ENCODE assay signal across 8 mouse cellular contexts in genomic region chr15:102245461-102245881, GRCm38 (mm10). TPM values are rescaled to one million over a fixed set of nuclear protein-coding genes. Genes with fewer than 3 reads are reported as not detected.
DNase-seq lines count a peak whose midpoint lies in the region; ATAC-seq and TF ChIP-seq lines count a peak whose summit lies in the region.

No protein-coding gene starts in this region.

- peak overlapping the region; percentile 85 for H3K4me3 ChIP-seq in bone marrow, adult 2 months (replicated peaks; ENCODE audit: control insufficient read depth, low read depth, low read length)
- H3K4me3 ChIP-seq in hindbrain, embryonic 13.5 days = peak overlapping the region; percentile 53

- H3K36me3 ChIP-seq in hindbrain, embryonic 13.5 days = no peaks in the 10 kb centered on the region

- WGBS in bone marrow, adult 2 months = 20% methylated on average over 14 of the region's 14 CpGs
- WGBS in hindbrain, embryonic 13.5 days = 4% methylated on average over 14 of the region's 14 CpGs

- TF ChIP-seq CTCF in bone marrow, adult 2 months (IDR thresholded peaks at IDR 0.05; ENCODE audit: control insufficient read depth, insufficient read depth, low read length) = no peak

- H3K4me1 ChIP-seq in bone marrow, adult 2 months (ENCODE audit: control insufficient read depth, insufficient read depth, low read length) = peaks cover 1% of the 10 kb centered on the region; the same call in 1 of the 2 replicates
- peaks cover 59% of the 10 kb centered on the region for H3K4me1 ChIP-seq in hindbrain, embryonic 13.5 days (replicated peaks)

- no peak for TF ChIP-seq POLR2A in bone marrow, adult 2 months (IDR thresholded peaks at IDR 0.05; ENCODE audit: borderline replicate concordance, control insufficient read depth, low read depth, low read length)

- no peaks in the 10 kb centered on the region for H3K9me3 ChIP-seq in hindbrain, embryonic 13.5 days

- H3K4me2 ChIP-seq in hindbrain, embryonic 13.5 days = peak overlapping the region; percentile 95

- no peak for ATAC-seq in hindbrain, embryonic 13.5 days (ENCODE audit: low FRiP score)

- DNase-seq in kidney, adult 18-20 months = peak; percentile 25
- DNase-seq in kidney, postnatal 36 days = no peak
- DNase-seq in lung, postnatal 10 days = peak; percentile 52
- no peak for DNase-seq in left cerebral cortex, adult 9 months (ENCODE audit: low spot score in 2 of 2)
- DNase-seq in left cerebral cortex, postnatal 14 days (ENCODE audit: low spot score in 2 of 2) = no peak
- no peak for DNase-seq in thymus, postnatal 14 days

- H3K27ac ChIP-seq in bone marrow, adult 2 months (ENCODE audit: control insufficient read depth, insufficient read depth, low read depth, low read length, poor library complexity) = peak overlapping the region; percentile 81
- 0 out of 2 replicates have a peak overlapping the region, but pooled peaks have one; percentile 77 for H3K27ac ChIP-seq in hindbrain, embryonic 13.5 days

- peak overlapping the region; percentile 75 for H3K9ac ChIP-seq in hindbrain, embryonic 13.5 days

- intact Hi-C loops in left cerebral cortex, postnatal 14 days (cut with DNase I) = no loop called here

- peaks cover 90% of the 10 kb centered on the region for H3K27me3 ChIP-seq in hindbrain, embryonic 13.5 days

RNA-seq across cellular contexts. Expression of gene Rarg, which starts 11.8 kb away (rescaled TPM):
- polyA plus RNA-seq in bone marrow, adult 2 months (2011; ENCODE audit: insufficient read depth, insufficient read length, low replicate concordance, missing spikeins) = 17.1 and 36.3 TPM in 2 replicates
- polyA plus RNA-seq in hindbrain, embryonic 13.5 days (2015; fragmentation: Nextera tagmentation; extraction: Ambion mirVana) = 5.7 and 7.1 TPM in 2 replicates
- total RNA-seq in left cerebral cortex, postnatal 14 days (2021) = 1 to 10 TPM; 8.3 to 9.4 TPM

RNA-seq across cellular contexts. Expression of gene Itgb7, which starts 13.7 kb away (rescaled TPM):
- polyA plus RNA-seq in bone marrow, adult 2 months (2011; ENCODE audit: insufficient read depth, insufficient read length, low replicate concordance, missing spikeins) = 39.1 and 140 TPM in 2 replicates
- 0.45 and 1.5 TPM in 2 replicates for polyA plus RNA-seq in hindbrain, embryonic 13.5 days (2015; fragmentation: Nextera tagmentation; extraction: Ambion mirVana)
- 1 to 10 TPM in 1 of 2 experiments, under 1 TPM in 1; 0.99 to 1.2 TPM for total RNA-seq in left cerebral cortex, postnatal 14 days (2021)

RNA-seq across cellular contexts. Expression of gene Gm9918, which starts 24.9 kb away (rescaled TPM):
- not detected in 2 replicates for polyA plus RNA-seq in bone marrow, adult 2 months (2011; ENCODE audit: insufficient read depth, insufficient read length, low replicate concordance, missing spikeins)
- 0.14 and 0.22 TPM in 2 replicates for polyA plus RNA-seq in hindbrain, embryonic 13.5 days (2015; fragmentation: Nextera tagmentation; extraction: Ambion mirVana)
- not detected for total RNA-seq in left cerebral cortex, postnatal 14 days (2021)

RNA-seq across cellular contexts. Expression of gene Mfsd5, which starts 33.8 kb away (rescaled TPM):
- 10.5 and 13.5 TPM in 2 replicates for polyA plus RNA-seq in bone marrow, adult 2 months (2011; ENCODE audit: insufficient read depth, insufficient read length, low replicate concordance, missing spikeins)
- polyA plus RNA-seq in hindbrain, embryonic 13.5 days (2015; fragmentation: Nextera tagmentation; extraction: Ambion mirVana) = 54.7 TPM in 2 replicates
- total RNA-seq in left cerebral cortex, postnatal 14 days (2021) = 10 to 100 TPM; 36.8 to 40.6 TPM

RNA-seq across cellular contexts. Expression of gene Csad, which starts 40.9 kb away (rescaled TPM):
- polyA plus RNA-seq in bone marrow, adult 2 months (2011; ENCODE audit: insufficient read depth, insufficient read length, low replicate concordance, missing spikeins) = 13.6 and 18.5 TPM in 2 replicates
- polyA plus RNA-seq in hindbrain, embryonic 13.5 days (2015; fragmentation: Nextera tagmentation; extraction: Ambion mirVana) = 43.2 and 44.5 TPM in 2 replicates
- total RNA-seq in left cerebral cortex, postnatal 14 days (2021) = 10 to 100 TPM; 29.7 to 30.4 TPM

Comparison
In these comparisons a context has a peak if more than half of its experiments do, and no peak if none do; other contexts are left out.
1. DNase-seq: peak in kidney, adult 18-20 months (single experiment) and lung, postnatal 10 days (single experiment); none in kidney, postnatal 36 days (0 of 2), left cerebral cortex, adult 9 months (0 of 2), left cerebral cortex, postnatal 14 days (0 of 2) and thymus, postnatal 14 days (single experiment).
2. RNA of gene Itgb7, which starts 13.7 kb away (polyA plus RNA-seq): 39.1 to 140 TPM in bone marrow, adult 2 months; 0.45 to 1.5 TPM in hindbrain, embryonic 13.5 days; every median in the first group is over 10 times any median in the second.